Mouse (Mus musculus): Measurements from ENCODE around the gene Zfp800. TPM values are rescaled to one million over a fixed set of nuclear protein-coding genes. Genes with fewer than 3 reads are reported as not detected.

The Zfp800 gene
- polyA plus RNA-seq, 1 experiment: 21.9 TPM

DNA sequence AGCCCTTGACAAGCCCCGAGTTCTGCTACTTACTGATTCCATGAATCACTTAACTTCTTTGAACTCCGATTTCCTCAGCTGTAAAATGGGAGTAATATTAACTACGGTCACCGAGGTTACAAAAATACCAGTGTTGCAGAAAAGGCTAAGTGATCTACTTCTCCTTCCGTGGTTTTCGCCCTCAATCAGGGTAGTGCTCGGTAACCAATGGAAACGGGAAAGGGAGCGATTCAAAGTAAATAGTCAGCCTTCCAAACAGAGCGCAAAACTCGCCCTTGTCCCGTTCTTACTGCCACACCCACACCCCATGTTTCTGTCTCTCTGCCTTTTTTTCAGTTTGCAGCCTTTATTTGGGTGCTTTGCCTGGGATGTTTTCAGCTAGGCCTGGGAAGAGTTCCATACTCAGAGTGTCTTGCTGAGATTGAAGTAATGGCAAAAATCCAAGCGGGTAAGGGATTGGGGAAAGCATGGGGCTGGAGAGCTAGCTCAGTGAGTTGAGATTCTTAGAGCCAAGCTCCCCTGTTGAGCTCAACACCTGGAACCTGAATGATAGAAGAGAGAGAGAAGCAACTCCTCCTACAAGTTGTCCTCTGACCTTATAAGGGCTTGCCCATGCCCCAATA is 78.0 kb downstream of the Zfp800 start:
- Histone ChIP-seq H3K4me1 (ENCODE audit: control insufficient read depth, insufficient read depth, low read length) (no peaks in the 10 kb centered on the region), H3K4me3 (ENCODE audit: insufficient read depth, low read length) (no peak overlapping the region), H3K27ac (ENCODE audit: insufficient read depth, low read length) (no peak overlapping the region)
- TF ChIP-seq POLR2A (IDR thresholded peaks at IDR 0.05; ENCODE audit: low read depth, low read length): no peak
- no peak for TF ChIP-seq CTCF (IDR thresholded peaks at IDR 0.05; ENCODE audit: borderline replicate concordance, insufficient read depth, low read length)

DNA sequence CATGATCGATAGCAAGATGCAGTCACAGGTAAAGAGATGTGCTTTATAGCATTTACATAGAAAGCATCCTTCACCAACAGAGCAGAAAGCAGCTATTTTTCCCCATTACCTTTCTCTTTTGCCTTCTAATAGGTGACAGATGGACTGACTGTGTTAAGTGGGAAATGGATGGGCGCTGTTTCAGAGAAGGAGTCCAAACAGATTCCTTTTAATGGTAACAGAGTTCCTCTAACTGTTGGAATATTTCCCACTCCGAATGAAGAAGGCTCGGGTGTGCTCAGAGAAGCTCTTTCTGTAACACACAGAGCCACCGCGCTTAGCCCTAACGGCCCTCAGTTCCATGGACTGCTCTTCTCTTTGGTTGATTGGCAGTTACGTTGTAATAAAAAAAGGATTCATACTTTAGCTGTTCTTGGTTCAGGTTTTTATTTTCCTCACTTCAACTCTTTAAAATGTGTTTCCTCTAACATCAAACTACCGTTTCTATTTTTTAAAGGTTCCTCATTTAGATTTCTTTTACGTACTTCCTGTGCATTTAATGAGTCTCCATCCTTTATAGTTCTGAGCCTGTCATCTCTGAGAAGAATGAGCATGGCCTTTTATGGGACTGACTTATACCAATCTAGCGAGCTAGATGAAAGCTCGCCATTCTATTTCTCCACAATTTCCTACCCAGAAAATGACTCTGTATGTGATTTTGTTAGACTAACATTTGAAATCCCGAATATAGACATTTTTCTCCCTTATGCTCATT is 78.8 kb downstream of the Zfp800 start:
- H3K27ac ChIP-seq (ENCODE audit: insufficient read depth, low read length): no peak overlapping the region
- H3K4me1 ChIP-seq (ENCODE audit: control insufficient read depth, insufficient read depth, low read length): no peaks in the 10 kb centered on the region
- TF ChIP-seq POLR2A (IDR thresholded peaks at IDR 0.05; ENCODE audit: low read depth, low read length) (no peak), CTCF (IDR thresholded peaks at IDR 0.05; ENCODE audit: borderline replicate concordance, insufficient read depth, low read length) (no peak)
- no peak overlapping the region for H3K4me3 ChIP-seq (ENCODE audit: insufficient read depth, low read length)

DNA sequence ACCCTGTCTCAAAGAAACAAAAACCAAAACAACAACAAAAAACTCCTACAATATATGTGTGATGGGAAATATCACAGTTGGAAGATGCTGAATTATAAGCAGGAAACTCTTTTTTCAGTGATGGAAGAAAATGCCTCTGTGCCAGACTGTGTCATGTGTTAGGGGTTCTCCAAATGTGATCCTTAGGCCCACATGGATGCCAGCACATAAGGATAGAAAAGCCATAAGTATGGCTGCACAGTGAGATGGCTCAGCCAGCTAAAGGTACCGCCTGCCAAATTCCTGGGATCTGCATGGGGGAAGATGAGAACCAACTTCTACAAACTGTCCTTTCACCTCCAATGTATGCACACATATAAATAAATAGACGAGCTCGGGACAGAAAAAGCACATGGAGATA is 82.6 kb downstream of the Zfp800 start:
- TF ChIP-seq POLR2A (IDR thresholded peaks at IDR 0.05; ENCODE audit: low read depth, low read length): no peak
- no peak for TF ChIP-seq CTCF (IDR thresholded peaks at IDR 0.05; ENCODE audit: borderline replicate concordance, insufficient read depth, low read length)
- H3K4me3 ChIP-seq (ENCODE audit: insufficient read depth, low read length): no peak overlapping the region
- no peaks in the 10 kb centered on the region for H3K4me1 ChIP-seq (ENCODE audit: control insufficient read depth, insufficient read depth, low read length)
- no peak overlapping the region for H3K27ac ChIP-seq (ENCODE audit: insufficient read depth, low read length)

DNA sequence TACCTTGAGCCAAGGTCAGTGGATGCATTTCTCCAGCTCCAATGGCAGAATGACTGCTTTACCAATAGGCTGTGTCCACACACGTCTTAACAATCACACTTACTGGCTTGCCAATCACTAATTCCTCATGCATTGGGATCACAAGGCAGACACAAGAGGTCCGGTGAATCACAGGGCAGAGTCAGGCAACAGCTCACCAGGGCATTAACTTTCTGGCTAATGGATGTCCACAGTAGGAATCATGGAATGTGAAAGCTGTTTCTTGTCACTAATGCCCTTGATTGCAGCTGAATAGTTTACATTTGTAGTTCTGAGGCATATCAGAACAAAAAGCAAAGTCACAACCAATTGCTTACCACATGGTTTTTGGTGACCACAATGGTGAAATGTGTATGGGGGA is 85.7 kb downstream of the Zfp800 start:
- Histone ChIP-seq H3K4me3 (ENCODE audit: insufficient read depth, low read length) (no peak overlapping the region), H3K27ac (ENCODE audit: insufficient read depth, low read length) (no peak overlapping the region), H3K4me1 (ENCODE audit: control insufficient read depth, insufficient read depth, low read length) (no peaks in the 10 kb centered on the region)
- TF ChIP-seq POLR2A (IDR thresholded peaks at IDR 0.05; ENCODE audit: low read depth, low read length): no peak
- TF ChIP-seq CTCF (IDR thresholded peaks at IDR 0.05; ENCODE audit: borderline replicate concordance, insufficient read depth, low read length): no peak

DNA sequence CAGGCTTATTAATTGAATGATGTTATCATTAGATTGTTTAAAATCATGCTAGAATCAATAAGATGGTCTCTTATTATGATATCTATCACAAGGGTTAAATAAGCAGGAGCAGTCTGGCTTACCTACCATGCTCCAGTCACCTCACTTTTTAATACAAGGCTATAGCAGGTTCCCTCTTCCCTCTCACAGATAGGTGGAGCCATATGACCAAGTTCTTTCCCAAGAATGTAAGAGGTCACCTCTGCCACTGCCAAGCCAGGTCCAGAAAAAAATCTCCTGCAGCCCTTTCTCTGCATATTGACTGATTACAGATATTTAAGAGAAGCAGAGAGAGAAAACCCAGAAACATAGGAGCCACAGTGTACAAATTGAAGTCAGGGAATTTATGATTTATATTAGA is 88.1 kb downstream of the Zfp800 start:
- Histone ChIP-seq H3K27ac (ENCODE audit: insufficient read depth, low read length) (no peak overlapping the region), H3K4me1 (ENCODE audit: control insufficient read depth, insufficient read depth, low read length) (no peaks in the 10 kb centered on the region), H3K4me3 (ENCODE audit: insufficient read depth, low read length) (no peak overlapping the region)
- TF ChIP-seq POLR2A (IDR thresholded peaks at IDR 0.05; ENCODE audit: low read depth, low read length) (no peak), CTCF (IDR thresholded peaks at IDR 0.05; ENCODE audit: borderline replicate concordance, insufficient read depth, low read length) (no peak)

DNA sequence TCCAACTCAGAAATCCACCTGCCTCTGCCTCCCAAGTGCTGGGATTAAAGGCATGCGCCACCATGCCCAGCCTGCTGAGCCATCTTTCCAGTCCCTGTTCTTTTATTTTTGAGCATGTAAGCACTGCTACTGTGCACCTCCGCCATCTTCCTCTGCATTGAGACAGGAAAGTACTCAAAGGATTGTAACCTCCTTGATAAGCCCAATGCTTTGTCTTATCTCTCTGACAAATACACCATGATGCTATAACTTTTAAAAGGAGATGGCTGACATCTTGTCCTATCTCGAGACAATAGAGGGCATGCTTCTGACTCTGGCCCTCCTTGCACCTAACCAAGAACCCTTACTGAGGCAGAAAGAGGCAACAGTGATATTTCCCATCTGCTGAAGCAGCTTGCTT is 88.9 kb downstream of the Zfp800 start:
- Histone ChIP-seq H3K27ac (ENCODE audit: insufficient read depth, low read length) (no peak overlapping the region), H3K4me1 (ENCODE audit: control insufficient read depth, insufficient read depth, low read length) (no peaks in the 10 kb centered on the region), H3K4me3 (ENCODE audit: insufficient read depth, low read length) (no peak overlapping the region)
- no peak for TF ChIP-seq POLR2A (IDR thresholded peaks at IDR 0.05; ENCODE audit: low read depth, low read length)
- TF ChIP-seq CTCF (IDR thresholded peaks at IDR 0.05; ENCODE audit: borderline replicate concordance, insufficient read depth, low read length): no peak

DNA sequence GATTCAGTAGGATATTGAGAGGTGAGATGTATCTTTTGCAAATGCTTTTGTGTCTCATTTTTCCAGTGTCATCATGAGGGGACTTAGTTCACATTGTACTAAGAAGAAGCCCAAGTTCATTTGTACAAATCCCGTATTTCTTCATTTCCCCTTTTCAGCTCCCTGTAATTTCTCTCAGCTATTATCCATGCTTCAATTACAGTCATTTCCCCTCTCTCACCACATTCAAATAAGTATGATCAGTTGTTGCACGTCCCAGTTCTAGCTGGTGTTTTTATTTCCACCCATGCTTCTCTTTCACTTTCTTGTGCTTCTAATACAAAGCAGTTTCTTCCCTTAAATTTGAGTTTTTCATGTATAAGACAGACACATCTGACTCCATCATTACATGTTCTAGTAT is 91.1 kb downstream of the Zfp800 start:
- no peak for TF ChIP-seq POLR2A (IDR thresholded peaks at IDR 0.05; ENCODE audit: low read depth, low read length)
- no peak for TF ChIP-seq CTCF (IDR thresholded peaks at IDR 0.05; ENCODE audit: borderline replicate concordance, insufficient read depth, low read length)
- no peak overlapping the region for H3K27ac ChIP-seq (ENCODE audit: insufficient read depth, low read length)
- H3K4me1 ChIP-seq (ENCODE audit: control insufficient read depth, insufficient read depth, low read length): no peaks in the 10 kb centered on the region
- no peak overlapping the region for H3K4me3 ChIP-seq (ENCODE audit: insufficient read depth, low read length)

DNA sequence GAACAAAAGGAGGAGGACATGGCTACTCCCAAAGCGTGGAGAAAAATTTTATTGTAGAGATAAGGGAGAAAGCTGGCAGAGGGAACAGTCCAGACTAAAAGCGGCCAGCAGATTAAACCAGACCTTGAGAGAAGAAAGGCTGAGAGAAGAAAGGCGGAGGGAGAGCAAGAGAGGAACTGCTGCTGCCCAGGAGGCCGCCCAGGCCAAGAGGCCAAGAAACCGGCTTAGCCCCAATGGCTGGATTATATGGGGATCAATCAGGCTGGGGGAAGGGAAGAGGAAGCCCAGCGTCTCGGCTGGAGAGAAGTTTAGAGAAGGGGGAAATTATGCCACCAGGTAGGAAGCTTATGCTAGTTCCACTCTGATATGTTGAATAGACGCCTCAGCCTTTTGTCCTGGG is 101.5 kb downstream of the Zfp800 start:
- H3K4me3 ChIP-seq (ENCODE audit: insufficient read depth, low read length): no peak overlapping the region
- no peak overlapping the region for H3K27ac ChIP-seq (ENCODE audit: insufficient read depth, low read length)
- H3K4me1 ChIP-seq (ENCODE audit: control insufficient read depth, insufficient read depth, low read length): no peaks in the 10 kb centered on the region
- TF ChIP-seq POLR2A (IDR thresholded peaks at IDR 0.05; ENCODE audit: low read depth, low read length) (no peak), CTCF (IDR thresholded peaks at IDR 0.05; ENCODE audit: borderline replicate concordance, insufficient read depth, low read length) (no peak)

DNA sequence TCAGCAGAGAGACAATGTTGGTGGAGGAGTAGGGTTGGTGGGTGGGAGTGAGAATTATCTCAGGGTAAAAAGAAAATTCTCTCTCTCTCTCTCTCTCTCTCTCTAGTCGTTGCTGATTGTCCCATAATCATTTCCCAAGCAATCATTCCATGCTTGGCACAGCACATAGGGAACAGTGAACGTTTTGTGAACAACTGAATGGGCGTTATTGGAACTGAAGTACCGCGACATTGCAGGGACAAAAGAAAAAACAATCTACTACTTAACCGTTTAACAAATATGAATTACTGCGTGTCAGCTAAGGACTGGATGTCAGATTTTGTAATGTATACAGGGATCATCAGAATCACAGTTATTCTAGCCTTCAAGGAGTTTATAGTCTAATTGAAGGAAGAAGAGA is 102.2 kb downstream of the Zfp800 start:
- Histone ChIP-seq H3K4me3 (ENCODE audit: insufficient read depth, low read length) (no peak overlapping the region), H3K4me1 (ENCODE audit: control insufficient read depth, insufficient read depth, low read length) (no peaks in the 10 kb centered on the region), H3K27ac (ENCODE audit: insufficient read depth, low read length) (no peak overlapping the region)
- TF ChIP-seq POLR2A (IDR thresholded peaks at IDR 0.05; ENCODE audit: low read depth, low read length): no peak
- TF ChIP-seq CTCF (IDR thresholded peaks at IDR 0.05; ENCODE audit: borderline replicate concordance, insufficient read depth, low read length): no peak

DNA sequence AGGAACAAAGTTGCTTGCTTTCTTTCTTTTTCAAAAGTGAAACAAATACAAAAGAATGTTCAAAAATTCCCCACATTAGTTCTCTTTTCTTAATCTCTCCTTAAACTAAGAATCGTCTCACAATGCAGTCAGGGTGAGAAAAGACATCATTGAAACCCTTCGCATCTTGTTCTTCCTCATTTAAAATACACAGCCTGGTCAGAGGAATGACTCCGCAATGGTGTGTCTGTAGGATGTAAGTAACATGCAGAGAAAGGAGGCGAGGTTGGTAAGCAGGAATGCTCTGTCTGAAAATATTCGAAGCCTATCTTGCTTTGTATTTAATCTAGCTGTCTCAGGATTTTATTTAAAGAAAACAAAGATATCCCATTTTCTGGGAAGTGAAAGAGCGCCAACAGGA is 105.0 kb downstream of the Zfp800 start:
- no peak overlapping the region for H3K27ac ChIP-seq (ENCODE audit: insufficient read depth, low read length)
- no peaks in the 10 kb centered on the region for H3K4me1 ChIP-seq (ENCODE audit: control insufficient read depth, insufficient read depth, low read length)
- H3K4me3 ChIP-seq (ENCODE audit: insufficient read depth, low read length): no peak overlapping the region
- TF ChIP-seq POLR2A (IDR thresholded peaks at IDR 0.05; ENCODE audit: low read depth, low read length): no peak
- TF ChIP-seq CTCF (IDR thresholded peaks at IDR 0.05; ENCODE audit: borderline replicate concordance, insufficient read depth, low read length): no peak

All from embryonic fibroblast, embryonic 13.5 days (primary cell).